Mouse (Mus musculus) stomach, postnatal 0 days (tissue): Measurements from ENCODE around the gene Lin37. TPM values are rescaled to one million over a fixed set of nuclear protein-coding genes. Genes with fewer than 3 reads are reported as not detected.
A peak's percentile ranks its signal among the peaks of the same experiment; 100 is the strongest.

Experiments
- ATAC-seq: fragments of 200-750 bp; cut with Nextera tagmentation; 2 replicates; pipeline ENCODE4 v1.8.0; 2017; ENCODE audit not compliant: low FRiP score, low TSS enrichment
- DNase-seq: peaks from one replicate; pipeline ENCODE4 v3.0.0-alpha.2; 2016; ENCODE audit warnings: low spot score
- H3K27ac ChIP-seq: fragments of 300-500 bp; sonication (generic); replicated peaks from 2 replicates; pipeline ENCODE4 v1.5.1; 2014; ENCODE audit warnings: mild to moderate bottlenecking, control low read depth
- H3K27me3 ChIP-seq: fragments of 300-500 bp; sonication (generic); 2 replicates; pipeline ENCODE4 v1.6.1; 2014; ENCODE audit warnings: low read length; ENCODE audit not compliant: control insufficient read depth, insufficient read depth
- H3K36me3 ChIP-seq: fragments of 300-500 bp; sonication (generic); 2 replicates; pipeline ENCODE4 v1.6.1; 2014; ENCODE audit warnings: low read length, mixed read lengths; ENCODE audit not compliant: control insufficient read depth, insufficient read depth
- H3K4me1 ChIP-seq: fragments of 300-500 bp; sonication (generic); replicated peaks from 2 replicates; pipeline ENCODE4 v1.6.1; 2014; ENCODE audit warnings: antibody characterized with exemption; ENCODE audit not compliant: control insufficient read depth, insufficient read depth
- H3K4me2 ChIP-seq: fragments of 300-500 bp; sonication (generic); replicated peaks from 2 replicates; pipeline ENCODE4 v1.6.1; 2014; ENCODE audit warnings: low read depth, mild to moderate bottlenecking, control low read depth, moderate library complexity
- H3K4me3 ChIP-seq: fragments of 300-500 bp; sonication (generic); 2 replicates; pipeline ENCODE4 v1.5.1; 2014; ENCODE audit warnings: low read depth, low read length, control low read depth
- H3K9ac ChIP-seq: fragments of 300-500 bp; sonication (generic); 2 replicates; pipeline ENCODE4 v1.6.1; 2014; ENCODE audit warnings: mild to moderate bottlenecking, low read length, control low read depth, mixed read lengths
- H3K9me3 ChIP-seq: fragments of 300-500 bp; sonication (generic); 2 replicates; pipeline ENCODE4 v1.6.1; 2016; ENCODE audit warnings: low read length; ENCODE audit not compliant: control insufficient read depth
- CTCF ChIP-seq: IDR thresholded peaks from 2 replicates; pipeline ENCODE4 v1.5.1; 2016; ENCODE audit warnings: antibody characterized with exemption, low read depth, mild to moderate bottlenecking, moderate library complexity
- EP300 ChIP-seq: optimal IDR thresholded peaks from 2 replicates; pipeline ENCODE3; 2016; ENCODE audit warnings: antibody characterized with exemption
- WGBS: fragments of 180-500 bp; shearing (Covaris S2); extraction: QIAGEN DNeasy Blood & Tissue Kit; methylation state at CpG from one replicate; pipeline ENCODE4 v1.1.7; 2014; 5-methylcytosine and 5-hydroxymethylcytosine counted together
- polyA plus RNA-seq: library from polyadenylated mRNA; unstranded; fragments of >200 nt; fragmentation: Nextera tagmentation; extraction: Ambion mirVana; gene quantifications from 2 replicates; pipeline ENCODE4 v1.2.1, GENCODE M21; 2015

Gene Lin37
- polyA plus RNA-seq, 1 experiment from 2014 or later = 30.2 TPM

GRCm38 (mm10) chr7:30558656-30559442 is 789 bp downstream of the Lin37 start:
- Histone ChIP-seq H3K36me3 (peaks cover 15% of the 10 kb centered on the region), H3K4me3 (peak overlapping the region; percentile 62), H3K27me3 (no peaks in the 10 kb centered on the region), H3K27ac (peak overlapping the region; percentile 71), H3K9ac (peak overlapping the region; percentile 61), H3K4me2 (peak overlapping the region; percentile 73), H3K9me3 (no peaks in the 10 kb centered on the region), H3K4me1 (0 out of 2 replicates have a peak, but pooled peaks cover 3% of the 10 kb centered on the region)
- no peak for DNase-seq
- TF ChIP-seq CTCF = no peak
- no peak for TF ChIP-seq EP300
- 9% methylated on average over 12 of the region's 12 CpGs for WGBS
- ATAC-seq = no peak

- WGBS = 81% methylated on average over 13 of the region's 13 CpGs
- Histone ChIP-seq H3K4me1 (0 out of 2 replicates have a peak, but pooled peaks cover 2% of the 10 kb centered on the region), H3K27me3 (no peaks in the 10 kb centered on the region), H3K4me2 (0 out of 2 replicates have a peak overlapping the region, but pooled peaks have one; percentile 14), H3K9ac (0 out of 2 replicates have a peak overlapping the region, but pooled peaks have one; percentile 13), H3K4me3 (no peak overlapping the region), H3K36me3 (peaks cover 15% of the 10 kb centered on the region), H3K27ac (no peak overlapping the region), H3K9me3 (no peaks in the 10 kb centered on the region)
- no peak for ATAC-seq
- TF ChIP-seq CTCF (no peak), EP300 (no peak)
- no peak for DNase-seq
These were observed 1.6 kb downstream of the Lin37 start for GRCm38 (mm10) chr7:30557901-30558514.

- Histone ChIP-seq H3K27ac (no peak overlapping the region), H3K4me3 (no peak overlapping the region), H3K36me3 (peaks cover 15% of the 10 kb centered on the region), H3K9ac (no peak overlapping the region), H3K4me1 (0 out of 2 replicates have a peak, but pooled peaks cover 2% of the 10 kb centered on the region), H3K4me2 (no peak overlapping the region), H3K27me3 (no peaks in the 10 kb centered on the region), H3K9me3 (no peaks in the 10 kb centered on the region)
- no peak for ATAC-seq
- no peak for DNase-seq
- 96% methylated on average over 18 of the region's 18 CpGs for WGBS
- TF ChIP-seq CTCF (peak; percentile 46), EP300 (no peak)
These were observed 2.6 kb downstream of the Lin37 start for GRCm38 (mm10) chr7:30556894-30557536.

GRCm38 (mm10) chr7:30553810-30554584 is 5.6 kb downstream of the Lin37 start:
- Histone ChIP-seq H3K27me3 (no peaks in the 10 kb centered on the region), H3K36me3 (peaks cover 15% of the 10 kb centered on the region), H3K9ac (peak overlapping the region; percentile 81), H3K27ac (peak overlapping the region; percentile 97), H3K4me2 (peak overlapping the region; percentile 94), H3K9me3 (no peaks in the 10 kb centered on the region), H3K4me1 (0 out of 2 replicates have a peak, but pooled peaks cover 2% of the 10 kb centered on the region), H3K4me3 (peak overlapping the region; percentile 72)
- DNase-seq (no peak), ATAC-seq (no peak)
- no peak for TF ChIP-seq CTCF
- WGBS = 82% methylated on average over 18 of the region's 22 CpGs

- Histone ChIP-seq H3K4me2 (peak overlapping the region; percentile 94), H3K4me3 (peak overlapping the region; percentile 72), H3K27me3 (no peaks in the 10 kb centered on the region), H3K4me1 (0 out of 2 replicates have a peak, but pooled peaks cover 2% of the 10 kb centered on the region), H3K36me3 (peaks cover 15% of the 10 kb centered on the region), H3K9me3 (no peaks in the 10 kb centered on the region), H3K9ac (peak overlapping the region; percentile 81), H3K27ac (peak overlapping the region; percentile 97)
- under 1% methylated on average over 23 of the region's 23 CpGs for WGBS
- TF ChIP-seq CTCF (no peak), EP300 (no peak)
- ATAC-seq = peak; percentile 21; the same call in 1 of the 2 replicates
- DNase-seq = peak; percentile 61
These were observed 6.5 kb downstream of the Lin37 start for GRCm38 (mm10) chr7:30553021-30553589.
